Mouse (Mus musculus): ENCODE results near the gene Sorbs1. TPM values are rescaled to one million over a fixed set of nuclear protein-coding genes. Genes with fewer than 3 reads are reported as not detected.

Sorbs1 gene
- total RNA-seq, 2 experiments from 2014 or later, result 195 to 227 TPM

DNA sequence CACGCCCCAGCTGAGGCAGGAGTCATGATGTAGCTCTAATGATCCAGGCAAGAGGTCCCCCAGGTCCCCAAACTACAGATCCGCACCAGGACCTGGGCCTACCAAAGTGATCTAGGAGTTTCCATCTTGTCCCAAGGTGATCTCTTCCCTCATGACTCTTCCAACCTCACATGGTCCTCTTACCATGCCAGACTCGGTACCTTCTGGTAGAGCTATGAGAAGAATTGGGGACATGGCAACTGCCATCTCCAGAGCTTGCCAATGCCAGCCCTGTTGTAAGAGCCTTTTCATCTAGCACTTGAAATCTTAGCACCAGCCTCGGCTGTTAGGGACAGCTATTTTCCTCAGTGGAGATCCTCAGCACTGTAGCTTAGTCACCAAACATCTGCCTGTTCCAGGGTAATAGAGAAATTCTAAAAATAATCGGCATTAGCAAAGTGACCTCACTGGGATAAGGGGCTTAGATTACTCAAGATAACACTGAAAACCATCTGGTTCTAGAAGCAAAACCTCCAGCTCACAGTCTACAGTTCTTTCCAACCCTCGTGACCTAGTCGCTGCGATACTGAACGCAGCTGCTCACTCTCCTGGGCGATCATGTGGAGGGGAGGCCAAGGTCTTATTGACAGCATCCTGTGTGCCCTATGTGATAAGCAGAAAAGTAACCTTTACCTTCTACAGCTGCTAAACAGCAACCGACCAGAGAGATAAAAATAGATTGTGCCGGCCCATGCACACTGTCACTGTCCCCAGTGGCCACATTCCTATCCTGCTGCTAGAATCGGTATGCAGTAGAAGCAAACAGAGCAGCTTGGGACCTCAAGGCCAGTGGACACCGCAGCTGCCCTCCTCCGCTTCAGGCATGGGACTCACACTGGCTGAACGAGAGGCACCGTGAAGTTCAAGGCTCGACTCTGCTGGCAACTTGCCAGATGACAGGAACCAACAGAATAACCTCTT is 143.4 kb downstream of the Sorbs1 start:
- DNase-seq, result no peak

- DNase-seq, result no peak
These were observed 145.1 kb downstream of the Sorbs1 start for GRCm38 (mm10) chr19:40368517-40368916.

DNA sequence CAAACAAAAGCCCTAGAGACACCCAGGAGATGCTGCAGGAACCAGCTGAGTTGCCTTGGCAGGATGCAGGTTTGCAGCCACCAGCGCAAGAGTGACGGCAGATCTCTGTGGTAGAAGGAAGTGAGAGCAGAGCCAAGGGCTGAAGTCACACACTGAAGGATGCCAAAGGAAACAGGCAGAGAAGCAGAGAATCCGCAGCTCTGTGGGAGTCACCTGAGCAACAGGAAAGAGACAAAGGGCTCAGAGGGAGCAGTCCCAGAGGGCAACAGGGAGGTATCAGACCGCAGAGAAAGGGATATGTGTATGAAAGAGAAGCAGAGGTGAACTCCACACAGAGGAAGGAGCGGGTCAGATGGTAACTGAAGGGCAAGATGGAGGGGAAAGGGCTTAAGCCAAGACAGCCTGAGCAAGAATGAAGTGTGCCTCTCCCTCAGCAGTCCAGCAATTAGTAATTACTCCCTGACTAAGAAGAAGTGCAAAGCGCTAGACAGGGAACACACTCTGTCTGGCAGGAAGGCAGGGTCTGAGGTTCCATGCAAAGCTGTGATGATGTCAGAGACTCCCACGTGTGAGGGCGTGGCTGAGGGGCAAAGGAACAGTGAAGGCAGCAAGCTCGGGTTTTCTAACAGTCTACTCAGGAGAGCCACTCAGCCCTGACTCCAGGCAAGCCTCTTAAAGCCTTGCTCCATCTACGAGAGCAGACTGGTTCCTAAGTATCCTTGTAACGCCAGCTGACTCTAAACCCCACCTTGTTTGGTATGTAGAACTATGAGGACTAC is 147.2 kb downstream of the Sorbs1 start:
- no peak for DNase-seq

DNA sequence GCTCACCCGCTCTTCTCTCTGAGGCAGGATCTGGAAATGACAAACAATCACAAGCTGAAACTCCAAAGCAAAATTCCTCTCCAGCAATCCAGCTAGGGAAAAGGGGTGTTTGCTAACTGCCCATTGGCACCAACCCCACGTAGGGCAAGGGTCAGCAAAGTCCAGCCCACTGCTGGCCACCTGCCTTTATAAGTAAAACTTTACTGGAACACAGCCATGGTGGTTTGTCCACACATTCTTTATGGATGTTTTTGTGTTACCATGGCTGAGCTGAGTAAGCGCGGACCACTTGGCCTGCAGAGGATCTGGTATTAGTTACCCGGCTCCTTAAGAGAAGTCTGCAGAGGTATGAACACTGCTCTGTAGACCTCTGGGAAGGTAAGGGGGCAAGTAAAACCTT is 148.4 kb downstream of the Sorbs1 start:
- peak; percentile 43 to 57 for DNase-seq

GRCm38 (mm10) chr19:40363447-40363846 is 150.1 kb downstream of the Sorbs1 start:
- no peak for DNase-seq

DNA sequence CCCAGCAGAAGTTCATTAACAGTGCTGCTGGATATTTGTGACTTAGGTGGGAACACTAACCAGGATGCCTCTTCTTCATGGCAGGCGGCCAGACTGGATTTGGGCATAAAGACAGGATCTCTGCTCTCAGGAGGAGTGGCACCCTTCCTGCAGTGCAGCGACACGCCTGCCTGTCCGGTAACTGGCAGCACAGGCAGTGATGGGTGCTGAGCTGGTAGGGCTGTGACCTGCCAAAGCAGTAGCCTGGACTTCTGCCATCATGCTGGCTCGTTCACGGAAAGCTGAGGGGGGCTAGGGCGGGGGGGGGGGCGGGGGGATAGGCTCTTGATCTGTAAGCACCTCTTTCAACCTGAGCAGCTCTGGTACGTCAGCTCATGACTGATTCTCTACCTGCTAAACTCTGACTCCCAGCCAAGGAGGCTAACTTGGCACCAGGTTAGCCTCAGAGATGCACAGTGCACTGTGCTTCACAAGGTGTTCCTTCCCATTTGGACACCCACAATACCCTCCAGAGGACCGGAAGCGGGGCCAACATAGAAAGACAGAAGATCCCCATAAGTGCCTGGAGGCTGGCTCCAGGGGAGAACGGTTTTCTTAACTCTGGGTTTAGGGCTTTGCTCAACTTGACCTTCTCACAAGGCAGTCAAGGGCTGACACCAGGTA is 151.2 kb downstream of the Sorbs1 start:
- no peak for DNase-seq

GRCm38 (mm10) chr19:40359712-40360394 is 153.7 kb downstream of the Sorbs1 start:
- no peak for DNase-seq

DNA sequence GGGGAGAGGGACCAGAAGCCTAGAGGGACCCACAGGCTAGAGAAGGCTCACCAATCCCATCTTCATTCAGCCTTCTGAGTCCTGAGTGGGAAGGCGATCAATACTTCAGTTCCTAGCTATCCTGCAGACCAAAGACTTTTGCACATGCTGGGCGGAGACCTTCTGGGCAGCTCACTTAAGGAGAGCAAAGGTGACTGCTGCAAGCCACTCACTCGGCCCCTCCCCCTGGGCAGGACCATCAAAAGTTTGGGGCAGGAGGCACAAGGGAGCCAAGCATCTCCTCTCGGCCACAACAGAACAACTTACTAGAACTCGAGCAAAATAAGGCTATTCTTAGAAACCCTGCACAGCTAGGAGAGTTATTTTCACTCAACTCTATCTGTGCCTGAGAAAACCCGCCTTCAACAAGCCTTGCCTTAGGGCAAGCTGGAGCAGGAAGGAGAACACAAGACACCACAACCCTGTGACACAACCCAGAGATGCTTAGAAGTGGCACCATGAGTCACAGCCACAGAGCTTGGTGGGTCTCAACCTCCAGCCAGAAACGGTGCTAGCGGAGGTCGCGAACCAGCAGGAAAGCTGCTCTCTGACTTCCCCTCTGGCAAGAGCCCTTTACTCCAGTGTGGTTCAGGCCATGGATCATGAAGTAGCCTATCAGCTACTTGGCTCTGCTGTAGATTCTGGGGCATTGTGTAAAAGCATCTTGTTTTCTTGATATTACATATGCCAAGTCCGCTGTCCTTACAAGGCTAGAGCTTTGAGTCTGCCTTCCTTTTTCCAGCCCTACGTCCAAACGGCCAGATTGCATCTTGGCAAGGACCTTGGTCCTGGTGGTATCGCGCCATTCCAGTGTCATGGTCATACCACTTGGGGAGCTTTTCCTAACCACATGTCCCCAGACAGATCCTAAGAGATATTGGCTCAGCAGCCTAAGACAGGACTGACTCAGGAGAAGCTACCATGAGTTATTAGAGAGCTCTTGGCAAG is 156.8 kb downstream of the Sorbs1 start:
- no peak for DNase-seq

GRCm38 (mm10) chr19:40355075-40355474 is 158.5 kb downstream of the Sorbs1 start:
- no peak for DNase-seq

DNA sequence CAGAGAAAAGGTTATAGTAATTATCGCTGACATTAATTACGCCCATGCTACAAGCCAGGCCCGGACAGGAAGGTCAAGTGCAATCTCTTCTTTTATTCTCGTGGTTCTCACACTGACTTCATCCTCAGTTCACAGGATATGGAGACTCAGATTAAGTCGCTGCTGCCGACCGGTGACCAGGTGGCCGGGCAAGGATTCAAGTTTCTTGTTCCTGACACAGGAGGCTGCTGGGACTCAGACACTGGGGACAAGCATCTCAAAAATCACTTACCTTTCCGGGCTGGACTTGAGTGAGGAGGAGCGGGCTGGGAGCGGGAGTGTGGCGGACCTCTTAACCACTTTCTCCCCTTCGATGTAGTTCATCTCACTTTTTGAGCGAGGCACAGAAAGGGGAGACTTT is 161.6 kb downstream of the Sorbs1 start:
- no peak for DNase-seq

GRCm38 (mm10) chr19:40350835-40351234 is 162.7 kb downstream of the Sorbs1 start:
- no peak for DNase-seq

DNA sequence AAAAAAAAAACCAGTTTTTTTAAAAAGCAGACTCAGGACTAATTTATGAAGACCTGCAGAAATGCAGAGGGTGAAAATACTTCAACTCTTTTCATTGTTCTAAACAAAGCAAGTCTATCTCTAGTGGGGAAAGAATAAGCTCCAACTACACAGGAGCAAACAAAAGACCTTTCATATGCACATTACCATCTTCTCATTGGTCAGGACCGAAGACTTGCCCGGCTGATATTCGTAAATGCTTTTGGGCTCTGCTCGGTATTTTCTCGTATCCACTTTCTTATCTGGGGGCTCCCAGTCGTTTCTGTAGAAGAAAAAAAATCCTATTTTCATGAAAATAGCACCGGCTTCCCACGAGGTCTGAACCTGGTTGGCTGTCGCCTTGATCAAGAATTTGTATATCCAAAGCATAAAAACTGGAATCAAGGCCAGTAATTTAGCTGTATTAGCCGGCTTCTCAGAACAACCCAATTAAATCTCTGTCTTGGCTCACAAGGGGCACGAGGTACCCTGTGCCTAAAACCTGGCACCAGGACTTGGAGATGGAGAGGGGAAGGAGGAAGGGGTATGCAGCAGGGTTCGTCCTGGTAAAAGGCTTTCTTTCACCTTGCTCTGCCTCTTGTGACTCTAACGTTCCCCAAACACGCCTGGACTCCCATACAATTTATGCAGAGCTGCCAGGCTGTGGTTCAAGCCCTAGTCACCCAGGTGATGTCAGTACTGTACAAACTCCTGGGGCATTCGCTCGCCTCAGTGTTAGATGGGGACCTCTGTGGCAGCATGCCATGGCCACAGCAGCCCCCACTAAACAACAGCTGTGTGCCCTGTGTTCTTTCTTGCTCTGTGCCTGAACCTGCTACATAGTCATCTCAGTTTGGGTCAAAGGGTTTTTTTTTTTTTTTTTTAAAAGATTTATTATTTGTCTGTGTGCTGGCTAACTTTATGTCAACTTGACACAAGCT is 163.6 kb downstream of the Sorbs1 start:
- DNase-seq, result no peak

DNA sequence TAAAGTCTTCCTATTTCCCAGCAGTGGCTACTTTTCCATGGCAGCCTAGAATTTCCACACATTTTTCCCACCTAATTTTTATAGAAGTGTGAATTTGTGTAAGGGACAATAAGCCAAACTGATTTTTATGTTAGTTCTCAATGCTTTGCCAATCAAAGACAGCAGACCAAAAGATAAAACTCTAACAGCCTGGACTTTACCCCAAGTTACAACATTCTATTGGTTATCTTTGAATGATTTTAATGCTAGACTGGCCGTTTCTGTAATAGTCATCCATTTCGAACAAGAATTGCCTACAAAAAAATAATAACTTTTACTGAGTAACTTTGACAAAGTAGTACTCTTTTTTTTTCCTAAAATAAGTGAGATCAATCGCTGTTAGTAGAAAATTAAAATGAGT is 164.3 kb downstream of the Sorbs1 start:
- DNase-seq, result no peak

DNA sequence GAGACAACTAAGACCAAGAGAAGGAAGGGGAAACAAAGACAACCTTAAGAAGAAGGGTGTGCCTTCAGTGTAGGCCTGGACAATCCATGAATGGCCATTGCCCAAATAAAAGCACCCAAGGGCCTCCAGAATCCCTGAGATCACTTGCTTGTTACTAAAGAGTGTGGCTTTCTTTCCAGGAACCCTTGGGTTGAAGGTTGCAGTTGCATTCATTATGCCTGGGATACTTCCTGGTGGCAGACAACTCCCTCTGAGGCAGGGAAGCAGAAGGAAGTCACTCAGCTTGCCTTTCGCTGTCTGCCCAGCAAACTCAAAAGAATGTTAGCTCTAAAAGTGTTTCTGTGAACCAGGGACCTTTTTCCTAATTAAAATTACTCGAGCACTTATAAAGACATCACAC is 164.9 kb downstream of the Sorbs1 start:
- DNase-seq, result no peak

- peak; percentile 49 to 50 for DNase-seq
These were observed 165.4 kb downstream of the Sorbs1 start for GRCm38 (mm10) chr19:40348175-40348574.

GRCm38 (mm10) chr19:40346908-40347307 is 166.7 kb downstream of the Sorbs1 start:
- DNase-seq, result no peak

DNA sequence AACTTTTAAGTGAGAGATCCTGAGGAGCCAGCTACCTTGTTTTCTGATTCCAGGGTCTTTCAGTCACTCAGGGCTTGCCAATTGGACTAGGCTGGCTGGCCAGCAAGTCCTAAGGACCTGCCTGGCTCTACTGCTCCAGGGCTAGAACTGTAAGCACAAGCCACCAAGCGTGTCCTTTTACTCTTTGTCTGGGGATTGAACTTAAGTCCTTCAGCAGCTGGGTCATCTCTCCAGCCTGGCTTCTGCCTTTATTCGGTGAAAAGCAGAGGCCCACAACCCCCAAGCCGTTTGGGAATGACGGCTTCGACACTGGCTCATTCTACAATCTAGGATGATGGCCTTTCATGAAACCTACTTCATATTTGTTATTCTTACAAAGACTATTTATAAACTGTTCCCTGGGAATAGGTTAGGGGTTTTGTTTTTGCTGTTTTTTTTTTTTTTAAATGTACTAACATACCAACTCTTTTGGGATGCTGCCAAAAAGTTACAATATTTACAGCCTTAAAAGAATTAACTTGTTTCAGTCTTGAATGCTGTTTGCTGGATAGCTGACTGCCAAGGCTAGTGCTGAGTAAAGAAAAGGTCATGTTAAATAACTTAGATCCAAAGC is 167.2 kb downstream of the Sorbs1 start:
- no peak for DNase-seq

DNA sequence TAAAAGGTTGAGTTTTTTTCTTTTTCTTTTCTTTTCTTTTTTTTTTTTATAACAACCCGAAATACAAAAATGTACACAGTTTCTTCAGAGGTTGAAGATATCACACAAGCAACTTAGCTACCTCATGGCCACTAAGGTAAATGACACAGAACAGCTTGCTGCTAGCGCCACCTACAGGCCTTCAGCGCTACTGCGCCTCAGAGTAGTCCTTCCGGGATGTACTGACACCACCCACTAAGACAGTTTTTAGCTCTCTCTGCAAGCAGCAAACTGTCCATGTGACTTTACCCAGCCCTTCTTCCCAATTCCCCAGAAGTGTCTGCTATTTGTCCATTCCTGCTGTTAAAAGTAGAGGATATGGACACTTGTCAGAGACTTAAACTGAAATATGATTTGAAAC is 167.9 kb downstream of the Sorbs1 start:
- no peak for DNase-seq

DNA sequence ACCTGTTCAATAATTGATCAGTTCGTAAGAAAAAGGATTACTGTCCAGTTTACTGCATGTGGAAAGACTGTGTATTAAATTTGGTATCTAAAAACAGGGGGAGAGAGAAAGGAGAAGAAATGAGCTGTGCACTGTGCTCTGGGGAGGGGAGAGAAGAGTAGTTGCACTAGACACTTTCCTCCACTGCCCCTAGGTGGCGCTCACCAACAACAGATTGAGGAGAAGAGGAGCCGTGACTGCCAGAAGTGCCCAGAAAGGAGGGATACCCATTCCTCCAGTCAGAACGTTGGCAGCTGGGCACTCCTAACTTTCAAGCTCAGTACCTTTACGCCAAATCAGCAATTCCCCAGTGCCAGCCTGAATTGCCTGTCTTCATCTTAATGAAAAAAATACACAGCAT is 170.6 kb downstream of the Sorbs1 start:
- peak; percentile 78 to 82 for DNase-seq
